Mouse (Mus musculus) embryonic facial prominence, embryonic 11.5 days (tissue): Measurements from ENCODE around the gene Iqcn. TPM values are rescaled to one million over a fixed set of nuclear protein-coding genes. Genes with fewer than 3 reads are reported as not detected.

Source experiments
- ATAC-seq: fragments of 200-750 bp; cut with Nextera tagmentation; replicated peaks from 2 replicates; pipeline ENCODE4 v1.8.0; 2017; ENCODE audit warnings: low read depth; ENCODE audit not compliant: insufficient number of reproducible peaks, low FRiP score, low TSS enrichment
- DNase-seq: peaks from one replicate; pipeline ENCODE4 v3.0.0-alpha.2; 2015; ENCODE audit warnings: low spot score
- H3K27ac ChIP-seq: fragments of 300-500 bp; sonication (generic); replicated peaks from 2 replicates; pipeline ENCODE4 v1.5.1; 2014; ENCODE audit warnings: mild to moderate bottlenecking, low read depth, low read length, control low read depth
- H3K27me3 ChIP-seq: fragments of 300-500 bp; sonication (generic); 2 replicates; pipeline ENCODE4 v1.6.1; 2014; ENCODE audit warnings: mild to moderate bottlenecking, low read length, moderate library complexity, mixed read lengths; ENCODE audit not compliant: control insufficient read depth, insufficient read depth
- H3K36me3 ChIP-seq: fragments of 300-500 bp; sonication (generic); replicated peaks from 2 replicates; pipeline ENCODE4 v1.6.1; 2014; ENCODE audit warnings: low read depth, mild to moderate bottlenecking, low read length, moderate library complexity, mixed read lengths; ENCODE audit not compliant: control insufficient read depth, insufficient read depth
- H3K4me1 ChIP-seq: fragments of 300-500 bp; sonication (generic); 2 replicates; pipeline ENCODE4 v1.6.1; 2014; ENCODE audit warnings: low read length, mixed read lengths; ENCODE audit not compliant: control insufficient read depth, insufficient read depth
- H3K4me2 ChIP-seq: fragments of 300-500 bp; sonication (generic); 2 replicates; pipeline ENCODE4 v1.6.1; 2014; ENCODE audit warnings: low read depth, mild to moderate bottlenecking, control low read depth, low read length, moderate library complexity
- H3K4me3 ChIP-seq: fragments of 300-500 bp; sonication (generic); 2 replicates; pipeline ENCODE4 v1.5.1; 2014; ENCODE audit warnings: low read depth, low read length, control low read depth
- H3K9ac ChIP-seq: fragments of 300-500 bp; sonication (generic); replicated peaks from 2 replicates; pipeline ENCODE4 v1.6.1; 2014; ENCODE audit warnings: mild to moderate bottlenecking, control low read depth, low read length
- H3K9me3 ChIP-seq: fragments of 300-500 bp; sonication (generic); replicated peaks from 2 replicates; pipeline ENCODE4 v1.6.1; 2016; ENCODE audit warnings: mild to moderate bottlenecking, low read length, inconsistent platforms, mixed read lengths; ENCODE audit not compliant: control insufficient read depth
- WGBS: fragments of 180-500 bp; shearing (Covaris S2); extraction: QIAGEN DNeasy Blood & Tissue Kit; methylation state at CpG from one replicate; pipeline ENCODE4 v1.1.7; 2014; 5-methylcytosine and 5-hydroxymethylcytosine counted together
- polyA plus RNA-seq: library from polyadenylated mRNA; unstranded; fragments of >200 nt; fragmentation: Nextera tagmentation; extraction: Ambion mirVana; gene quantifications from 2 replicates; pipeline ENCODE4 v1.2.1, GENCODE M21; 2014

Iqcn gene
- polyA plus RNA-seq, 1 experiment from 2014 or later, result not detected

DNA sequence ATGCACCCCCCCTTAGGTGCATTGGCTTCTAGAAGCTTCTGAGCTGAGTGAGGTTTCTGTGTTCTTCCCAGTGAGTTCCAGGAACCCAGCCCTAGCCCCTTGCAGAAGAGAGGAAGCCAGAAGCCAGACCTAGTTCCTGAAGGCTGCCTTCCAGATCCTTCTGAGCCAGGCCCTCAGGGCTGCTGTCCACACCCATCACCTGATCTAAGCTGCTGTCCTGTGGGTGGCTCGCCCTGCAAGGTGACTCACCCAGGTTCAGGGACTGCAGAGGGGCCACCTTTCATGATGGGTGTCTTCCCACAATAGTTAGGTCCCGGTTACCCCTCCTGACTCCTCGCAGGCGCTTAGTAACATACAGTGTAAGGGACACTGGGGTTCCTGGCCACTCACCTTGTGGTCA is 23.9 kb upstream of the Iqcn start:
- DNase-seq (no peak), ATAC-seq (no peak)
- WGBS, result 87% methylated on average over 4 of the region's 4 CpGs
- Histone ChIP-seq H3K4me1 (peaks cover 4% of the 10 kb centered on the region), H3K9me3 (no peaks in the 10 kb centered on the region), H3K9ac (no peak overlapping the region), H3K4me3 (no peak overlapping the region), H3K27me3 (no peaks in the 10 kb centered on the region), H3K36me3 (no peaks in the 10 kb centered on the region), H3K4me2 (no peak overlapping the region), H3K27ac (no peak overlapping the region)

DNA sequence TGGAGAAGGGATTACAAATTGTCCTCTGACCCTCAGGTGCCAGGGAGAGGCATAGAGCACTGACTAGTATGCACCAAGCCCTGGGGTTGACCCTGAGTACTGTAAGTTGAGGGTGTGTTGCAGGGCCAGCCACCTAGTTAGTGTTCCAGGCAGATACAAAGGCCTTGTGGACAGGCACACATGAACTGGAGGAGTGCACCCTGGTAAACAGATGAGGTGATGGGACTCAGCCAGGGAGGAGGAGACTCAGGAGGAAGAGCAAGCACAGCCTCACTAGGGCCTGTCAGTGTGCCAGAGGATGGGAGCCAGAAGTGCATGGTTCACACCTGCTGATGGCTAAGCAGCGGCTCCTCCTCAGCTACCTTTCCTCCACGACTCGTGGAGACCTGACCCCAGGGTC is 23.2 kb upstream of the Iqcn start:
- H3K27me3 ChIP-seq, result no peaks in the 10 kb centered on the region
- no peaks in the 10 kb centered on the region for H3K9me3 ChIP-seq
- H3K4me1 ChIP-seq, result peaks cover 4% of the 10 kb centered on the region
- WGBS, result 86% methylated on average over 3 of the region's 3 CpGs
- no peak overlapping the region for H3K27ac ChIP-seq
- ATAC-seq (no peak), DNase-seq (no peak)
- no peak overlapping the region for H3K4me2 ChIP-seq
- peak overlapping the region; percentile 18; the same call in 1 of the 2 replicates for H3K9ac ChIP-seq
- H3K4me3 ChIP-seq, result no peak overlapping the region
- no peaks in the 10 kb centered on the region for H3K36me3 ChIP-seq

DNA sequence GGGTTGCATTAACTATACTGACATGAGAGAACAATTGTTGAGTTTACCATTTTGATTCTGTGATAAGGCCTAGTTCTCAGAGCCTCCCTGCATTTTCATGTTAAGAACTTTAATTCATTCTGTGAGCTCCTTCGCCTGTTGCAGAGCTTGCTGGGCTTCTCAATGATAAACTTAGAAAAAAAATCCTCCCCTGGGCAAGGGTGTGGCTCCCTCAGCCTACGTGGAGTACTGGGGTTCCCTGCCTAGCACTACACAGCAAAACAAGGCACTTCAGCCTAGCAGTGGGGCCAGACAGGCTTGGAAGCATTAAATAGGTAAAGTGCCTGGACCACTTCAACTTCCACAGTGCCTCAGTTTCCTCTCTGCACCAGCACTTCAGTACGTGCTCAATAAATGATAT is 21.8 kb upstream of the Iqcn start:
- no peak for DNase-seq
- no peaks in the 10 kb centered on the region for H3K27me3 ChIP-seq
- no peaks in the 10 kb centered on the region for H3K36me3 ChIP-seq
- no peak overlapping the region for H3K27ac ChIP-seq
- H3K9me3 ChIP-seq, result no peaks in the 10 kb centered on the region
- H3K4me1 ChIP-seq, result peaks cover 4% of the 10 kb centered on the region
- no peak overlapping the region for H3K4me2 ChIP-seq
- ATAC-seq, result no peak
- no peak overlapping the region for H3K9ac ChIP-seq
- 77% methylated on average over 3 of the region's 3 CpGs for WGBS
- no peak overlapping the region for H3K4me3 ChIP-seq

DNA sequence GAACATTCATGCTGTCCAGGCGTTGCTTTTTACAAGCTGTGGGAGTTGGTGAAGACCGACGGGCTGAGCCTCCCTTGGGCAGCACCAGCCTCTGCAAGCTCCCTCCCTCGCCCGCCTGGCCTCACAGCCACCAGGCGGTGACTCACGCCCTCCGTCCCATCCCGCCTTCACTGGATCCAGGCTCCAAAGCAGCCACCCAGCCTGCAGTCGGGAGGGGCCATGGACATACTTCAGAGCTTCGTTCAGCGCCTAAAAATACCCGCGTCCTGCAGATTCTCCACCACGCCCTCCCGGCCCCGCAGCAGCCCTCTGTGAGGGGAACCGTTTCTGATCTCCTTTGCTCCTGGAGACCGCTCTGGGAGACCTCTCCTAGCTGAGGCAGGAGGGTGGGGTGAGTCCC is 21.1 kb upstream of the Iqcn start:
- H3K9me3 ChIP-seq, result no peaks in the 10 kb centered on the region

GRCm38 (mm10) chr8:70682692-70683091 is 20.6 kb upstream of the Iqcn start:
- H3K27ac ChIP-seq, result no peak overlapping the region
- H3K4me2 ChIP-seq, result no peak overlapping the region; the same call in 1 of the 2 replicates
- ATAC-seq, result no peak
- 63% methylated on average over 3 of the region's 3 CpGs for WGBS
- H3K4me3 ChIP-seq, result no peak overlapping the region
- no peak for DNase-seq
- H3K4me1 ChIP-seq, result peaks cover 4% of the 10 kb centered on the region
- no peaks in the 10 kb centered on the region for H3K36me3 ChIP-seq
- H3K27me3 ChIP-seq, result no peaks in the 10 kb centered on the region
- peak overlapping the region; percentile 43 for H3K9ac ChIP-seq
- no peaks in the 10 kb centered on the region for H3K9me3 ChIP-seq

More for the DNA sequence above, 21.1 kb upstream of the Iqcn start:
- DNase-seq (peak; percentile 59), ATAC-seq (no peak)
- Histone ChIP-seq H3K36me3 (no peaks in the 10 kb centered on the region), H3K27me3 (no peaks in the 10 kb centered on the region), H3K9ac (peak overlapping the region; percentile 43), H3K4me3 (no peak overlapping the region), H3K4me1 (peaks cover 4% of the 10 kb centered on the region), H3K4me2 (peak overlapping the region; percentile 19), H3K27ac (no peak overlapping the region)
- WGBS, result 11% methylated on average over 18 of the region's 19 CpGs

DNA sequence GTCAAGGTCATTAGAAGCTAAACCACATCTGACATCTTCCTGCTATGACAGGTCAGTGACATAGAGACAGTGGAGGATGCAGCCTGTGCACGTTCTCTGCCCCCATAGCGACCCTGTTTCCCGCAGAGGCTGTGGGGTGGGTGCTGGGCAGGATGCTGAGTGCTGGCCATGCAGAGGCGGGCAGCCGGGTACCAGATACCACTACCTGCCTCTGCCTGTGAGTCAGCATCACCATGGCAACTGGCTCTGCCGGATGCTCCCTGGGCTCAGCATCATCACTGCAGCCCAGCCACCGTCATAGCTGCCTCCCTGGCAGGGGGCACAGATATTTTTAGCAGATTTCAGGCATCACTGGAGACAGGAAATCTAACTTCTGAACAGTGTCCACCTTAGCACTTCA is 19.0 kb upstream of the Iqcn start:
- ATAC-seq (peak; percentile 7; the same call in 1 of the 2 replicates), DNase-seq (no peak)
- H3K9me3 ChIP-seq, result no peaks in the 10 kb centered on the region
- no peak overlapping the region for H3K27ac ChIP-seq
- no peaks in the 10 kb centered on the region for H3K27me3 ChIP-seq
- H3K9ac ChIP-seq, result no peak overlapping the region
- H3K4me1 ChIP-seq, result peaks cover 4% of the 10 kb centered on the region
- no peaks in the 10 kb centered on the region for H3K36me3 ChIP-seq
- no peak overlapping the region for H3K4me2 ChIP-seq
- no peak overlapping the region for H3K4me3 ChIP-seq
- 45% methylated on average over 7 of the region's 7 CpGs for WGBS

DNA sequence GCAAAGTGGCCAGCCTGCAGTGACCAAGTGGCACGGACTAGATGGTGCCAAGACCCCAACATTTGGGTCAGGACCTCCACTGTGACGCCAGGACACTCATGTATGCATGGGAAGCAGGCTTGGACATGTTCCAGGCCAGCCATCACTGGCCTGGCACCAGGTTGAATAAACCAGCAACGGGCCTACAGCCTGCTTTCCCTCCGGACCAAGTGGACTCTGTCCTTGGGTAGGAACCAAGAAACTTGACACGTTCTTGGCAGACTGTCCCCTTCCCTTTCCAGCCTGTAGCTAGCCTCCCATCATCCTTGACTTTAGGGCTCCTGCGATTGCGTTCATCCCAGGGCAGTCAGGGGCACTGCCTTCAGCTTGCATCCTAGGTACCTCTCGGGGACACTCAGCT is 15.7 kb upstream of the Iqcn start:
- WGBS, result 86% methylated on average over 8 of the region's 8 CpGs
- no peak for ATAC-seq

DNA sequence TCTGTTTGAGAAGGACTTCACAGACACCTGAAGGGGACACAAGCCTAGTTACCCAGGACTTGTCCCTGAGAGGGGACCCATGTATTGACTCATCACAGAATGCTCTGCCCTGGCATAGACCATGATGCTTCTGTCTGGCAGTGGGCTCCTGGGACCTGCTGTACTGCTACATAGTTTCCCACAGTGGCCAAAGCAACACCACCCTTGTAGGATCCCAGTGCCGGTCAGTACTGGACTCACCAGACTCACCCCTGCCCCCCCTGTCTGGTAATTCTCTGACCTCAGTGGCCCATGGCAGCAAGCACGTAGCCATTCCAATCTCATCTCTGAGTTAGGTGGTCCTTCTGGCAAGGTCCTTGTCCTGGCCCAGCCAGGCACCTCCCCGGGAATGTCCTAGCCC is 15.1 kb upstream of the Iqcn start:
- H3K4me1 ChIP-seq, result no peaks in the 10 kb centered on the region; the same call in 1 of the 2 replicates
- no peak overlapping the region for H3K27ac ChIP-seq
- WGBS, result 90% methylated on average over 3 of the region's 3 CpGs

More for the DNA sequence above, 15.7 kb upstream of the Iqcn start:
- no peaks in the 10 kb centered on the region for H3K9me3 ChIP-seq
- H3K9ac ChIP-seq, result no peak overlapping the region
- H3K27me3 ChIP-seq, result no peaks in the 10 kb centered on the region
- DNase-seq, result no peak
- H3K36me3 ChIP-seq, result no peaks in the 10 kb centered on the region
- no peaks in the 10 kb centered on the region; the same call in 1 of the 2 replicates for H3K4me1 ChIP-seq
- no peak overlapping the region for H3K4me3 ChIP-seq
- no peak overlapping the region for H3K27ac ChIP-seq
- H3K4me2 ChIP-seq, result no peak overlapping the region

More for the DNA sequence above, 15.1 kb upstream of the Iqcn start:
- H3K27me3 ChIP-seq, result no peaks in the 10 kb centered on the region
- DNase-seq, result no peak
- no peak for ATAC-seq
- no peak overlapping the region for H3K4me2 ChIP-seq
- H3K4me3 ChIP-seq, result no peak overlapping the region
- no peaks in the 10 kb centered on the region for H3K9me3 ChIP-seq
- H3K9ac ChIP-seq, result no peak overlapping the region
- H3K36me3 ChIP-seq, result no peaks in the 10 kb centered on the region
